Mouse (Mus musculus): ENCODE data around the gene Lgals3bp. TPM values are rescaled to one million over a fixed set of nuclear protein-coding genes. Genes with fewer than 3 reads are reported as not detected.
A peak's percentile ranks its signal among the peaks of the same experiment; 100 is the strongest.

Lgals3bp gene
- total RNA-seq (2022): 10 to 100 TPM; 12.3 to 16.0 (median 14.3) TPM

DNA sequence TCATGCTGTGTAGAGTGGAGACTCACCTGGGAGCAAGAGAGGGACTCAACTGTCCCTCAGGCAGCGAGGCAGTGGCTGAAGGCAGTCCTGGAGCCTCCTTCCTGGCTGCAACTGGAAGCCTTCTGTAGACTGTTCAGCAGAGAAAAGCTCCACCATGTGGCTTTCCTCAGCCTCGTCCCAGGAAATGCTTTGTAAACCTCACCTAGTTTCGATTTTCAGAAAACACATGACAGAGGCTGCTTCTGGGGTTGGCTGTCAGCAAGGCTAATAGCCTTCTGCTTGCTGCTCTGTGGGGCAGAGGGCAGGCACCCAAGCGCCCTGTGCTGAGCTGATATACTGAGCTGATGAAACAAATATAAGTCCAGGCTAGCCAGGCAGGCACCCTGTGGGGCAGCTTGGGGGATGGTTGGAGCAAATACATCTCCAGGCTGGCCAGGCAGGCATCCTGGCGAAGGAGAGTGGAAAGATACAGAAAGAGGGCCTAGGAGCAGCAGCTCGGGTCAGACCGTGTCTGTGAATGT, at the start of gene Lgals3bp:
TSS of gene Lgals3bp (minus strand) at position 333 of the 521 bp plus-strand sequence.
- DNase-seq (ENCODE audit: low spot score in 2 of 2): peak; percentile 37 to 66

DNA sequence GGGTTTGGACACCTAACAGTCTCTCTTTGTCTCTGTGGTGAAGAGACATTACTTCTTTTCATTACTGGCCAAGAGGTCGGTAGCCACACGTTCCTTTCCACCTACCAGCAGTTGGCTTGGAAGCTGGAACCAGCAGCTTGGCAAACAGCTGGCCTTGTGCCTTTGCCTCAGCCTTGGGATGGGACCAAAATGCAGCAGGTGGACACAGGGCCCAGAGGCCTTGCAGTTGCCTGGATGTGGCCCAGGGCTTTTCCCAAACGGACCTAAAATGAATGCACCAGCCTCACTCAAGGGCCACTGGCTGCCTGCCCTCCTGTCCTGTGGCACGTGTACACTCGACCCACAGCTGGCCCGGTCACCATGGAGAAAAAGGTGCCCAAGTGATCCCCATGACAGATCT, 49.3 kb upstream of the Lgals3bp start:
- DNase-seq (ENCODE audit: low spot score in 2 of 2): no peak

DNA sequence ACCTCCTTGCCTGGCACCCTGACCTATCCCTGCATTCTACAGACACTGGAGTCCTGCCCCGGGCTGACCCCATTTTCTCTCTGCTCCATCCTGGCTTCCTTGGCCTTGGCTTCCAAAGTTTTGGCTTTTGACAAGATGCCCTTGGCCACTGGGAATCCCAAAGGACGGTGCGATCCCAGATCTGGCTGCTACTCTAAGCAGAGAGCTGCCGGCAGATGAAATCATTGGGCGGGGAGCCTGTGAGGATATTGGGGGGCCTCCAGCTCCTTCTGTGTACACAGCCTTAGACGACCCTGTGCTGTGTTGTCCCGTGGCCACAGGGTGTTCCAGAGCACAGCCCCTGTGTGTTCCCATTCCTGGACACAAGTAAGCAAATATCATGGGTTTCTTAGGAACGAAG, 46.5 kb upstream of the Lgals3bp start:
- peak; percentile 72 to 82 for DNase-seq (ENCODE audit: low spot score in 2 of 2)

DNA sequence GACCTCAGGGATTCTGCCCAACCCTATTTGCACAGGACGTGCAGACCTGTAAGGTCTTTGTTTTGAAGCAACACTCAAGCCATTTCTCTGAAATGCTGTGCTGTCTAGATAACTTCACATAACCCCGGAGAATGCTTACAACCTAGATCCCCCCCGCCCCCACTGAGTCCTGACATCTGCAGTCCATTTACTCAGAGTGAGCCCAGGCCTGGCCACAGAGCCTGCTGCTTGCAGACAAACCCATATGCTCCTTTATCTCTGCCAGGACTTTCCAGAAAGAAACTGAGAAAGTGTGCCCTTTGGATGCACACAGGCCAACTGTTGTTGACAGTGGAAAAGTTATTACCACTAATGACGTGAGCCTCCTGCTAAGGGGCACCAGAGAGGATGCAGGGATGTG, 45.5 kb upstream of the Lgals3bp start:
- no peak for DNase-seq (ENCODE audit: low spot score in 2 of 2)

DNA sequence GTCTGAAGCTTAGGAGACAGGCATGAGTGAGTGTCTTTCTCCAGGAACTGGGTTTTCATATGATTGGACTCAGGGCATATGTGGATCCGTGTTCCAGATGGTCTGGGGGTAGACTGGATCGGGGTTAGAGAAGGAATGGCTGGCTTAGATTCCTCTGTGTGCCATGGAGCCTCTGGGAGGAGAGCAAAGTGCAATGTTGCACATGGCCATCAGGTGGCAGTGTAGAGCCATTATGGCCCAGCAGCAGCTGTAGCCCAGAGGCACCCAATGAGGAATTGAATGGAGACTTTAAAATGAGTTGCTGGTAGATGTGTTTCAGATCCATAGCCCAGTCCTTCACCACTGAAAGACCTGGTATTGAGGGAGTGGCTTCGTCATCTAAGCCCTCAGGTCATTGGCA, 44.0 kb upstream of the Lgals3bp start:
- peak in 1 of 2 experiments; percentile 42 for DNase-seq (ENCODE audit: low spot score in 2 of 2)

DNA sequence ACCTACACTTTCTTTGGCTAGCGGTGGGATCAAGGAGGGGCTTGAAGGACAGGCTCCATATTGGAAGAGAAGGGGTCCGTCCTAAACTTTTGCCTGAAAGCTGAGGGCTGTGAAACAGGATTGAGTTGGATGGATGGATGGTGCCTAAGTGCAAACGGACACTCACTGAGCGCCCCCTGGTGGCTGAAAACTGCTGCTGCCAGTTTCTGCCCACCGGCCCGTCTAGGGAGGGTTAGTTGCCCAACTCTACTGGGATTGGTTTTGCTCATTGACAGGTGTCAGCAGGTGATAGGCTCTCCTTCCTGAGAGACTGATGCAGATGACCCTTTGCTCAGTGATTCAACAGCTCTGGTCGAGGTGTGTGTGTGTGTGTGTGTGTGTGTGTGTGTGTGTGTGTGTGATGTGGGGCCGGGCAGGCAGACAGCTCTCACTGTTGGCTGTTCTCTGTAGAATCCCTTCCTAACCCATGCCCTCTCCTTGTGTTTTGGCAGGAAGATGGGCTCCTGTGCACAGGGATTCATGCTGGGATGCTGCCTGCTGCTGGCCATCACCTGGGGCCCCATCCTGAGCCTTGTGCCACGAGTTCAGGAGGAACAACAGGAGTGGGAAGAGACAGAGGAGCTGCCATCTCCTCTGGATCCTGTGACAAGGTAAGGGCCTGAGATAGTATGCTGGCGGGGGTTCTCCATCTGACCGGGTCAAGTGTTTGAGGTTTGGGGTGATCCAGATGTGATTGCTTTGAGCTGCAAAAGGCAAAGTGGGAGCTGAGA, 41.5 kb upstream of the Lgals3bp start:
- peak in 1 of 2 experiments; percentile 38 for DNase-seq (ENCODE audit: low spot score in 2 of 2)

DNA sequence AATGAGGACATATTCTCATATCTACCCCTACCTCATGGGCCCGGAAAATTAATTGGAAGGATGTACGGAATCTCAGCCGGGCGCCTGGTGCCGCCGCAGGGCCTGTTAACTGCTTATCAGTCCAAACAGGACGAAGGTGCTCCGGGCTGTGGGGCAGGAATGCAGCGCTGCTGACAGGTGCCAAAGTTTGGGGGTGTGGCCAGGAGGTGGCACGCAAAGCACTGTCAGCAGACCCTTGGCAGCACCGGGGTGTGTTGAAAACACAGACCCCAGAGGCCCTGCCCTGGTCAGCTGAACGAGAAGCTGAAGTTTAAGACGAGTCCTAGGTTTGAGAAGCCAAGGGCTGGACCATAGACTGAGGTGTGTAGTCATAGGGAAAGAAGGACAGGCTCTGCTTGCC, 40.8 kb upstream of the Lgals3bp start:
- DNase-seq (ENCODE audit: low spot score in 2 of 2): no peak

DNA sequence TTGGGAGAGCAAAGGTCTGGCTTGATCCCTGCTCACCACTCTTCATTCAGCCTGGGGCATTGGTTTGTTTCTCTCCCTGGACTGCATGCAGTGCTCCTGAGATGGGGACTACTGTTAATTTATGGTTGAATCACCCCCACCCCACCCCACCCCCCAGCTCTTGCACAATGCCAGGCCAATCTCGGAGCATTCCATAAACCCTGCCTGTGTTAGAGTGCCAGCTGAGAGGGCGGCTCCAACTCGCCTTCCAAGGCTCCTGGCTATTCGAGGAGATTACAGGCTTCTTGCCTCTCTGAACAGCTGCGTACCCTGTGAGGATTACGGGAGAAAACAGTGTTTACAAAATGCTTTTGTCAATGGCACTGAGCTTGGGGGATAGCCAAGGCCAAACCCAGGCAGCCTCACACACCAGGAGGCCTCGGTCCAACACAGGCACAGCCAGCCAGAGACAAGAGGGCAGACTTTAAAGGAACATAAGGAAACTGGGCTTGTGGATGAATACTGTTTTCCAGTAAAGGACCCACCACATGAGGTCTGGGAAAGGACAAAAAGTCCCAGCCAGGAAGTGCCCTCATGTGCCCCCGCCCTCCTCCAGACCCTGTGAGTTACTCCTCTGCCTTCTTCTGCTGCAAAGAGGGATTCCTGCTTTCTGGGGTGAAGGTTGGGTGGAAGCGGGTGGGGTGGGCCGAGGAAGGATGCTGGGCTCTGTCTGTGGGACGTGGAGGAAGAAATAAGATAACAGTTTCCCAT, 36.9 kb upstream of the Lgals3bp start:
- DNase-seq (ENCODE audit: low spot score in 2 of 2): no peak

DNA sequence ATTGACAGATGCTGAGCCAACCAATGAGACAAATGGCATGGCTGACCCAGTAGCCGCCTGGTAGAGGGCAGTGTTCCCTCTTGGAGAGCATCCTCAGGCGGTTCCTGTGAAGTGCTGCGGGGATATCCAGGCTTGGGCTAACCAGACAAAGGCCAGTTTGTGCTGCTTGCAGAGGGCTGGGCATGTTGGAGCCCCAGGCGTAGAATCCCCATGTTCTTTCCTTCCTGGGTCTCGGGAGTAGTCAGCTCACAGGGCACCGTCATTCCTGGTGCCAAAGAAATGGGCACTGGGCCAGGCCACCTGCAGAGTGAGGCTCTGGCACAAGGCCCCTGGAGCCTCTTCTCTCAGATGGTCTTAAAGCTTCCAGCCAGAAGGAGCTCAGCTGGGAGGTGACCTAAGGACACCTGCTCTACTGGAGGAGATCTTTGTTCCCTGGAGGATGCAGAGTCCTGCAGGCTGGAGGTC, 34.6 kb upstream of the Lgals3bp start:
- no peak for DNase-seq (ENCODE audit: low spot score in 2 of 2)

DNA sequence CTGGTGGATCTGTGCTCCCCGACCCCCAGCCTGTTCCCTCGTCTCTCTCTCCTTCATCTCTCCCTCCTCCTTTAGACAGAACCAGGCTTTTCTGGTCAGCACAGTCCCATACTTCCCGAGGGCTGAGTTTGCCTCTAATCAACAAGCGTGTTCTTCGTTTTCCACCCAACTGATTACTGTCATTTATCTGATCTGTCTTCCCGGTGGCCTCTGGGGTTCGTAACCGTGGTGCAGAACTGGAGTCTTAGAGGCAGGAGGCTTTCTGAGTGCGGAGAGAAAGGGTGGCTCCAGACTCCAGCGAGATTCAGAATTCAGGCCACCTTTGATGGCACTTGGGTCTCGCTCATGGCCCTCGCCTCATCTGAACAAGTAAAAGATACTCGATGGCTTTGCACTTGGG, 32.2 kb upstream of the Lgals3bp start:
- no peak for DNase-seq (ENCODE audit: low spot score in 2 of 2)

DNA sequence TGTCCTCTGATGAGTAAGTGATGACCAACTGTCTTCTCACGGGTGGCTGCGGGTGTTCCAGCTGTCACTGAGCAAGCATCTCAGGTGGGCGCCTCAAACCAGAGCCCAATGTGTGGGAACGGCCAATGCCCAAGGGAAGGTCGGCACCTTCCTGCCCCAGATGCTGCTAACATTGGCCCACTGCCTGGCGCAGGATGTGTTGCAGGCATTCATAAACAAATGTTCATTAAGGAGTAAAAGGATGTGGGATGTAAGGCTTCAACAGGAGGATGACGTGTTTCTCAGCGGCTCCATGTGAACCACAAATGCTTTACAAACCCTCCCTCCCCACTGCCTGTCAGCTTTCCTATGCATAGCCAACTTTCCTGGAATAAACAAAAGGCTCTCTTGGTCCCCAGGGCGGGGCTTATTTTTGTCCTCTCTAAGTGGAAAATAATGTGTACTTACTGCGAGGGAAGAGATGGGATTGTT, 31.5 kb upstream of the Lgals3bp start:
- no peak for DNase-seq (ENCODE audit: low spot score in 2 of 2)

DNA sequence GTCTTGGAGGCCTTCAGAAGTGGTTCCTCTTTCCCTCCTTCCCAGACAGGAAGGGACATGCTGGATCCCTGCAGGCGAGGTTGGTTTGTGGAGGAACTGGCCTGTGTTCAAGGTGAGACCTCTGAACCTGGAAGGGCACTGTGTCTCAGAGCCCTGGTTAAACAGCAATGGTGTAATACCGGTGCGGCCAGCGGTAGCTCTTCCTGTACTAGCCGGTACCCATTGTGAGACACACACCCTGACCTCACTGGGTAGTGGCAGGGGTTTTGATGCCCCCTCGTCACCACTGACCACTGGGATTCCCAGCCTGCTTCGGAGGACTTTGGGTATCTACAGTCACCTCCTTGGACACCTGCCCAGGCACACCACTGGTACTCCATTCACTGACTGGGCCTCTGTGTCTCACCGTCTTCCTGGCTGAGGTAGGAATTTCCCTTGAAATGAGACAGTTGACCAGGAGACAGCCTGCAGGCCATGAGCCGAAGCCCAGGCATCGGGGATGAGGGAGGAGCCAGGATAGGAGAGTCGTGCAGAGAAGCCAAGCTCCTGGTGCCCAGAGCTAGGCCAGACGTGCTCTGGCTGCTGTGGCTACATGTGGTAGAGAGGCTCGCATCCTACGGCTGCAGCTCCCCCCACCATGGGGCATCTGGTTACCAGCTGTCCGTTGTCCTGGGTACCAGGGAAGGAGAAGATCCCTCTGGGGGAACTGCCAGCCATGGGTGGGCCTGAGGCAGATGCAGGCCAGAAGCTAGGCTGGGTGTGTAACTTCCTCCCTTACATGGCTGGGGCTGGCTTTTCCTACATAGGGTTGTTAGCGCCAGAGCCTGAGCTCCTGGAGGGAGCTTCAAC, 29.4 kb upstream of the Lgals3bp start:
- no peak for DNase-seq (ENCODE audit: low spot score in 2 of 2)

DNA sequence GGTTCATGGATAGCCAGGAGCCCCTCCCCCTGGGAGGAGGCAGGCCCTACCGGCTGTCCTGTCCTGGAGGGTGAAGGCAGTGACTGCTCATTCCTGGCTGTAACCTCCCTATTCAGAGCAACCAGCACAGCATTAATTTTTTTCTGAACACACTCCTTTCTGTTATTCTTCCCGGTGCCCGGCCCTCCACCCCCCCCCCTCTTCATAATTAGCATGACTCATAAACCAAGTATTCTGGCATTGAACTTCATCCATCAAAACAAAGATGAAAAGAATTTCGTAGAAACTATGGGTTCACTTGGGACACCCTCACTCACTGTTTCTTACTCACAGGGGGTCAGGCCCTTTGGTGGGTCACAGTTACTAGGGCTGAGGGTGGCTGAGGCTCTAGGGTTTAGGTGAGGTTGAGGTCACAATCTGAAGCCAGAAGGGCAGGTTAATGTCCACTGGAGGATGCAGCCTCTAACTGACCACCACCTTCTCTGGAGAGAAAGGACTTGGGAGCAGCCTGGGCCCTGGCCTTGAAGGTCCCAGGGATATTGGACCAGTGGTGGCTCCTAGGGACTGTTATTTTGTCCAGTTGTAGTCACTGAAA, 28.5 kb upstream of the Lgals3bp start:
- DNase-seq (ENCODE audit: low spot score in 2 of 2): no peak

DNA sequence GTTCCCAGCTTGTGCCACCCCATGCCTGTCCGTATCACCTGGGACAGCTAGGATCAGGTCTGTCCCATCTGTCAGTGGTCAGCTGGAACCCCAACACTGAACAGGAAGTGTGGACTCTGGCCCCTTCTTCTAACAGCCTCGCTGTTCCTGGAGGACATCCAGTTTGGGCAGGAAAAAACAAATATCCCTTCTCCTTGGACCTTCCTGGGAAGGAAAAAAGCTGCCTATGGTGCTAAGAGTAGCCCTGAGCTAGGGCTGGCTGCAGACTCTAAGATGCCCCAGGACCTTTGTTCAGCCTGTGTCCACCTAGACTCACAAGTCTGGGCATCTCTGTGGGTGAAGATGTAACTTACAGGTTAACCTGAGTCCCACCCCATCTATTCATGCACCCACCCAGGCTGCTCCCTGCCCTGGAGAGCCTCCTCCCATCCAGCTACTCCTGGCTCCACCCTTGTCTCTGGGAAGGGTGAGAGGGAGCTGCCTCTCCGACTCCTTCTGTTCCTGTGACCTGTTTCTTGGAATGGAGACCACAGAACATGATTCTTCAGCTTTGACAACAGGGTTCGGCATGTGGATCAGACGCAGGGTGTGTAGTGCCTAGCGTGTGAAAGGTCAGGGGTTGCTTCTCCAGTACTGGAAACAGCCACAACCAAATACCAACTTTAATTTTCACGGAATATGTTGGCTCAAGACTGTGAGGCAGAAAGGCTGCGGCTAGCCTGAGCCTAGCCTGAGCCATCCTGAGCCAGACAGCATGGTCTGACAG, 27.2 kb upstream of the Lgals3bp start:
- no peak for DNase-seq (ENCODE audit: low spot score in 2 of 2)

DNA sequence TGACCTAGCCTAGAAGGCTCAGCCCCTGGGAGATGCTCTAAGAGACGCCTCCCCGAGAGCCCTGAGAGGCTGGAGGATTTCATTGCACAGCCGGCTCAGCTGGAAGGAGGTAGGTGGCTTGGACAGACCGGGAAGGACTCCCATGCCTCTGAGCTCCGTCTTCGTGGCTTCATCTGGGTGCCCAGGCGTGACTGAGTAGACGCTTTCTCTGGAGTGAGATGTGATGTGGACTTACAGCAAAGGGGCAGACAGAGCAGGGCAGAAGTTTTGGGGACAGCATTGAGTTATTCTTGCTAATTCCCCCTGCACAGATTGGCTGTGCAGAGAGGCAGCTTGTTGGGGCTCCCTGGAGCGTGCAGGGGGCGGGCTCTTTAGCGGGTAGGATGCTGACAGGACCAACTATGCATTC, 26.6 kb upstream of the Lgals3bp start:
- DNase-seq (ENCODE audit: low spot score in 2 of 2): peak in 1 of 2 experiments; percentile 36

DNA sequence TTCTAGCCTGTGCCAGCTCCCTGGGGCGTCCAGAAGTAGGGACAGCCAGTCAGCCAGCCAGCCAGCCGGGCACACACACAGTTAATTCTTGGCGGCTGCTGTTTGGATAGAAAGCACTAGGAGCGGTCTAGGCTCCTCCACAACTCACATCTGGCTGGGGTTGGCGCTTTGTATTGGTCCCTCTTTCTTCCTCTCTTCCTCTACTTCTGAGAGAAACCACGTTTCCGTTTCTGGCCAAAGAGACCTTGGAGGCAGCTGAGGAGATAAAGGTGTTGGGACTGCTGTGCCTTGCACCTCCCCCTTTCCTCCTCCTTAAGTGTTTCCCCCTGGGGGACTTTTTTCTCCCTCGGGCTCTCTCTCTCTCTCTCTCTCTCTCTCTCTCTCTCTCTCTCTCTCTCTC, 26.1 kb upstream of the Lgals3bp start, which contains the start of gene C1qtnf1:
TSS of gene C1qtnf1 (plus strand) at position 218 of the 400 bp plus-strand sequence.
- DNase-seq (ENCODE audit: low spot score in 2 of 2): peak in 1 of 2 experiments; percentile 40

DNA sequence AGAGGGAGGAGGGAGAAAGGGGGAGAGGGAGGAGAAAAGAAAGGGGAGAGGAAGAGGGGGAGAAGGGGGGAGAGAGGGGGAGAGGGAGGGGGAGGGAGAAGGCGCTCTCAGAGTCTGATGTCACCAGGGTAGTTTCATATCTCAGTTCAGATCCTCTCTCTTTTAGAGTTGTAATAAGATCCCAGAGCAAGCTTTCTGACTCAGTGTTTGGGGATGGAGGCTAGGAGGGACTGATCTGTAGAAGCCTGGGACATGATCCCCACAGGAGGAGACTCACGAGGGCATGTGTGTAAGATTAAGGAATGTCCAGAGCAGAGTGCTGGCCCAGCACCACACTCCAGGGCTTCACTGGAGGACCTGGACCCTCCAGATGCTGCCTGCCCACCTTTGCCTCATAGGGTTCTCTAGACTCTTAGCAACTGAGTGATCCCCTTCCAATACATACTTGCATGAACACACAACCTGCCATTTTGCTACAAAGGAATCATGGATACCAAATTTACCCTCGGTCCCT, 25.4 kb upstream of the Lgals3bp start:
- DNase-seq (ENCODE audit: low spot score in 2 of 2): no peak

DNA sequence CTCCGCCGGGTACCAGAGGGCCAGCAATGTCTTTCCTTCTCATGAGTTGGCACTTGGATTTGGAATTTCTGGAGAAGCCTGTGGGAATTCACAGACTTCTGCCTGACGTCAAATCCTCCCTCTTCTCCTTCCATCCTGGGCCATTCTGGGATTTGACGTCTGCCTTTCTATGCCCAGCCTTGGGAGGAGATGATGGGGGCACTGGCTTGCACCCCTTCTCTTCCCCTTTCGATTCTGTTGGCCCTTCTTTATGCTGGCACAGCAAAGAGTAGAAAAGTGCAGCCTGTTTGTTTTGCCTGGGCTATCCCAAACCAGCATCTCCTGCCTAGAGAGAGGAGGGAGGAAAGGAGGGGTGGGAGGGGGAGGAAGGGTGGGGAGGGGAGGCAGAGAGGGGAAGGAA, 24.9 kb upstream of the Lgals3bp start:
- DNase-seq (ENCODE audit: low spot score in 2 of 2): no peak

DNA sequence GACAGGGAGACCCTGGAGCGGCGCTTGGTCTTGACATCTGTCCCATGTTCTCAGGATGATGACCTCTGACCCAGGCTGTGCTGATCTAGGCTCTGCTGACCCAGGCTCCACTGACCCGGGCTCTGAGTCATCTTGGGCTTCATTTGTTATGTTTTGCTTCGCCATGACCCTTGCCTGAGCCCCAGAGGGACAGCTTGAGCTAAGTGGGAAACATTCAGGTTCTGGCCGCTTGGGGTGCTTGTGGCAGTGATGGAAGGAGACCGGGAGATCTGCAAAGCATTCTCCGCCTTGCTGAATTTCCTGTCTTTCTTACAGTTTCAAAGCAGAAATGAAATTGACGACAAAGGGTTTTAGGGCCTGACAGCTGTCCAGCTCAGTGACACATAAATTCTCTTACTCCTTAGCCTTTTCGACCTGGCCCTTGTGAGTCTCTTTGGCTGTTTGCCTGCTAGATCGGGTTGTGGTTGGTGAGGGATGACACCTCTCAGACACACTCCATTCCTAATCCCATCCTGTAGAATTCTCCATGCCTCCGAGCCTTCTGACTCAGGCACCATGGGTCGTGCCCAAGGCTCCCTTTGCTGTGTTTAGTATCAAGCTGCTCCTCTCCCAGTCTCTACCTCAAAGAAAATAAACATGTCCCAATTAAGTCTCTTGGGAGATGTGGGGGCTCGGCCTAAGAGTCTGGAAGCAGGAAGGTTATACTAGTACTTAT, 22.9 kb upstream of the Lgals3bp start:
- no peak for DNase-seq (ENCODE audit: low spot score in 2 of 2)
